Mouse (Mus musculus) brown adipose tissue, adult 24 weeks (tissue): ENCODE results near the gene Thap3. TPM values are rescaled to one million over a fixed set of nuclear protein-coding genes. Genes with fewer than 3 reads are reported as not detected.

Experiments
- H3K27ac ChIP-seq: fragments of 200-500 bp; replicated peaks from 2 replicates; pipeline ENCODE4 v1.5.1; 2012; ENCODE audit warnings: low read depth, mild to moderate bottlenecking, low read length
- H3K4me1 ChIP-seq: fragments of 200-500 bp; 2 replicates; pipeline ENCODE4 v1.6.1; 2012; ENCODE audit warnings: low read length, mixed read lengths; ENCODE audit not compliant: control insufficient read depth, insufficient read depth, insufficient read length
- H3K4me3 ChIP-seq: fragments of 200-500 bp; 2 replicates; pipeline ENCODE4 v1.5.1; 2012; ENCODE audit warnings: low read depth, mild to moderate bottlenecking, low read length, moderate library complexity; ENCODE audit not compliant: insufficient read depth
- polyA plus RNA-seq: library from polyadenylated mRNA; stranded (reverse); fragments of >200 nt; gene quantifications from 2 replicates; pipeline ENCODE4 v1.2.4, GENCODE M21; 2012; ENCODE audit not compliant: missing spikeins, insufficient read depth, insufficient read length

The Thap3 gene
- polyA plus RNA-seq, 1 experiment = 8.2 TPM

GRCm38 (mm10) chr4:151938089-151938488, 50.7 kb downstream of the Thap3 start:
- Histone ChIP-seq H3K27ac (no peak overlapping the region), H3K4me1 (peaks cover 2% of the 10 kb centered on the region; the same call in 1 of the 2 replicates), H3K4me3 (no peak overlapping the region)

DNA sequence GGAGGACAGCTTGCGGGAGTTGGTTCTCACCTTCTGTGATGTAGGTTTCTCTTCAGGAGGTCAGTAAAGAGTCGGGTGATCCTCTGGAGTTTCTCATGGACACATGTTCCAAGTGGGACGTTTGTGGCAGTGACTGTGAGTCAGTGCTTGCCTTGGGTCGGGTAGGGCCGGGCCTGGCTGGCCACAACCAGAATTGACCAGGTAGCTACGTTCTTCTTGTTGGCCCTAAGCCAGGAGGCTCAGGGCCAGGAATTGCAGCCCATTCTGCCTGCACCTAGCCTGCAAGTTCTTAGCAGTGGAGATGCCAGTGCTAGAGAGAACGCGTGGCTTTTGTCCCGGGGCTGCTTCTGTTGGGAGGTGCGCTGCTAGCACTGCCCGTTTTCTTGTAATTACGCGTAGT, 51.4 kb downstream of the Thap3 start:
- H3K4me3 ChIP-seq = no peak overlapping the region
- peaks cover 2% of the 10 kb centered on the region; the same call in 1 of the 2 replicates for H3K4me1 ChIP-seq
- no peak overlapping the region for H3K27ac ChIP-seq

GRCm38 (mm10) chr4:151934215-151934572, 54.6 kb downstream of the Thap3 start:
- H3K27ac ChIP-seq = peak overlapping the region; percentile 83

GRCm38 (mm10) chr4:151933505-151934214, 55.1 kb downstream of the Thap3 start, which contains the start of gene Dnajc11:
TSS of gene Dnajc11 (plus strand) at chr4:151933691.
- H3K4me3 ChIP-seq = peak within 1 kb of the TSS; percentile 88
- peak within 1 kb of the TSS; percentile 83 for H3K27ac ChIP-seq
- peaks cover 2% of the 10 kb centered on the region; the same call in 1 of the 2 replicates for H3K4me1 ChIP-seq

More at GRCm38 (mm10) chr4:151934215-151934572, 54.6 kb downstream of the Thap3 start:
- Histone ChIP-seq H3K4me3 (peak overlapping the region; percentile 88), H3K4me1 (peaks cover 2% of the 10 kb centered on the region; the same call in 1 of the 2 replicates)

Other genes starting within 250 kb of the Thap3 start
- 25.5 and 56.8 TPM in 2 replicates for gene Camta1, start 127.1 kb downstream of the Thap3 start, polyA plus RNA-seq
- gene Dnajc11, start 55.3 kb downstream of the Thap3 start, polyA plus RNA-seq = 50.7 and 88.6 TPM in 2 replicates
- 2.1 and 4.2 TPM in 2 replicates for gene Phf13, start 7.3 kb upstream of the Thap3 start, polyA plus RNA-seq
- gene Klhl21, start 19.8 kb upstream of the Thap3 start, polyA plus RNA-seq = 6.7 and 9.6 TPM in 2 replicates
- 1.8 and 3.2 TPM in 2 replicates for gene Zbtb48, start 38.7 kb upstream of the Thap3 start, polyA plus RNA-seq
- gene Tas1r1, start 49.6 kb upstream of the Thap3 start, polyA plus RNA-seq = not detected in 2 replicates
- gene Nol9, start 50.3 kb upstream of the Thap3 start, polyA plus RNA-seq = 5.0 and 5.3 TPM in 2 replicates
- gene Plekhg5, start 83.5 kb upstream of the Thap3 start, polyA plus RNA-seq = 2.3 and 5.7 TPM in 2 replicates
- 1.9 TPM in 1 of 2 replicates, not detected in the other for gene Tnfrsf25, start 126.9 kb upstream of the Thap3 start, polyA plus RNA-seq
- 1.0 TPM in 1 of 2 replicates, not detected in the other for gene Espn, start 163.4 kb upstream of the Thap3 start, polyA plus RNA-seq
- gene Hes2, start 169.9 kb upstream of the Thap3 start, polyA plus RNA-seq = not detected in 2 replicates
- 15.6 and 19.4 TPM in 2 replicates for gene Acot7, start 189.1 kb upstream of the Thap3 start, polyA plus RNA-seq